Mouse (Mus musculus) lung, adult 2 months (tissue): ENCODE measurements around the gene Zfp385c. TPM values are rescaled to one million over a fixed set of nuclear protein-coding genes. Genes with fewer than 3 reads are reported as not detected.

Experiments
- DNase-seq: peaks from one replicate; pipeline ENCODE4 v3.0.0; 2022
- H3K4me1 ChIP-seq: fragments of 200-500 bp; 2 replicates; pipeline ENCODE4 v1.6.1; 2011; ENCODE audit warnings: low read length; ENCODE audit not compliant: control insufficient read depth, insufficient read depth
- H3K4me3 ChIP-seq: fragments of 200-500 bp; replicated peaks from 2 replicates; pipeline ENCODE3; 2011; ENCODE audit warnings: low read depth, mild to moderate bottlenecking, control low read depth, low read length; ENCODE audit errors: extremely low read depth
- CTCF ChIP-seq: fragments of 200-500 bp; IDR thresholded peaks from 2 replicates; pipeline ENCODE4 v1.5.1; 2011; ENCODE audit warnings: mild to moderate bottlenecking, low read length, control low read depth; ENCODE audit not compliant: insufficient read depth
- POLR2A ChIP-seq: fragments of 200-500 bp; IDR thresholded peaks from 2 replicates; pipeline ENCODE4 v1.6.1; 2011; ENCODE audit warnings: low read depth, mild to moderate bottlenecking, control low read depth, low read length, borderline replicate concordance; ENCODE audit errors: extremely low read depth
- WGBS: fragments of 180-500 bp; shearing (Covaris S2); methylation state at CpG from one replicate; pipeline ENCODE4 v1.1.7; 2018; 5-methylcytosine and 5-hydroxymethylcytosine counted together
- polyA plus RNA-seq: library from polyadenylated mRNA; depleted of rRNA; stranded (reverse); fragments of >200 nt; gene quantifications from 2 replicates; pipeline ENCODE4 v1.2.3, GENCODE M21; 2012

Zfp385c gene
- polyA plus RNA-seq, 1 experiment = 4.9 TPM

DNA sequence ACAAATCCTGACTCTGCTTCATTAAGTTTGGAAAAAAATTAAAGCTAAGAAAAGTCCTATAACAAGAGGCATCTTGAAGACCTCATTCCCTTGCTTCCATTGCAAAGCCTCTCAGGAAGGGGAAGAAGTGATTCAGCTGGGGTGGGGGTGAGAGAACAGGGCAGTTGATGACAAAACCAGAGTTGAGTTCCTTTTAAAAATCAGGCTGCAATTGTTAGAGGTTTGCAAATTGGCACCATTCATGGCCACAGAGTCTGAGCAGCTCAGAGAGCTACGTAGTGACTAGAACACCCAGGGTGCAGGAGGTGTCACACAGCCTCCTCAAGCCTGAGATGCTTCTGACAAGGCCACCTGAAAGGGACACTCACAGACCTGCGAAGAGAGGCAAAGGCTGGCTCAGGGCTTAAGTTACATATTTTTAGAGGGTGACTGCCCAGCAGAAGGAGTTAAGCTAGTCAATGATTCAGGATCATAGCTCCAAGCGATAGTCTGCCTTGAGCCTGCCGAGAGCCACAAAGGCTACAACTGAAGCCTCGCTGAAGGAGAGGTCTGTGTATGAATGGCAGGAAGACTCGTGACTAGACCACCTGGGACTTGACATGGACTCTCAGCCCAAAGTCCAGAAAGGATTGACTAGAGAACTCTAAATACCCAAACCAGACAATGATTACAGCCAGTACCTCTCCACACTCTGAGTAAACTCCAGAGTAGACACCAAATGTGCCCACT, 38.4 kb upstream of the Zfp385c start:
- DNase-seq = no peak
- WGBS = 75% methylated on average over 6 of the region's 6 CpGs
- Histone ChIP-seq H3K4me3 (no peak overlapping the region), H3K4me1 (peaks cover 10% of the 10 kb centered on the region)
- no peak for TF ChIP-seq CTCF
- no peak for TF ChIP-seq POLR2A

DNA sequence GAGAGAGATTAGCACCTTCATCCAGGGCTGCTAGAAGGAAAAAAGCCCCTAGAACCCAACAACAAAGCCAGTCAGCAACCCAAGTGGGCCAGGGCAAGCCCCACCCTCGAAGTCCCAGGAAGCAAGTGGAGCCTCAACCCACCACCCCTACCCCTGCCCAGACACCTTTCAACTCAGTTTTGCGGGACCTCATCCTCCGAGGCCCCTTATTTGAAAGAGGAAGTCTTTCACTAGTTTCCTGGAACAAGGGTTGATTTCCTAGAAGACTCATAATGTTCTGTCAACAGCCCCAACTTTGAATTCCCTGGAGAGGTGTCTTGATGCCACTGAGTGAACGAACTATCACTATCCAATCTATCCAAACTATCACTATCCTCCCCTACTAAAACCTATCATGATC, 37.7 kb upstream of the Zfp385c start:
- DNase-seq = no peak
- TF ChIP-seq CTCF = no peak
- TF ChIP-seq POLR2A = no peak
- H3K4me1 ChIP-seq = peaks cover 12% of the 10 kb centered on the region
- H3K4me3 ChIP-seq = no peak overlapping the region
- WGBS = 62% methylated on average over 4 of the region's 4 CpGs

DNA sequence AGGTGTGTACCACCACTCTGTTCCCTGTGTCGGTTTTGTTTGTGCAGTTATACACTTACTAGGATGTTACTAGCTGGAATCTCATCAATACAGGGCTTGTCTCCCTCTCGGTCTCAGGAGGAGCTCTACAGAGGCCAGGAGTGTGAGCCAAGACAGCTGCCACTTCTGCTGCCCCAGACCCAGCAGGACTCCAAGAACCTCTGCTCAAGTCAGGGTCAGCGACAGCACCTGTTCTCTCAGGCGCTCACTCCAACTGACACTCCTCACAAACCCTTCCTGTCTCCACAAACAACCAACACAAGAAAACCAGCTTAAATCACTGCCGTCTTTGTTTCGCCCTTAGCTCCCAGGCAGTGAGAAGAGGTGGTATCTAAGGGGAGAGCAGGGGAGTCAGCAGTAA, 36.3 kb upstream of the Zfp385c start:
- Histone ChIP-seq H3K4me1 (peaks cover 21% of the 10 kb centered on the region), H3K4me3 (no peak overlapping the region)
- DNase-seq = no peak
- 79% methylated on average over 6 of the region's 6 CpGs for WGBS
- no peak for TF ChIP-seq POLR2A
- no peak for TF ChIP-seq CTCF

DNA sequence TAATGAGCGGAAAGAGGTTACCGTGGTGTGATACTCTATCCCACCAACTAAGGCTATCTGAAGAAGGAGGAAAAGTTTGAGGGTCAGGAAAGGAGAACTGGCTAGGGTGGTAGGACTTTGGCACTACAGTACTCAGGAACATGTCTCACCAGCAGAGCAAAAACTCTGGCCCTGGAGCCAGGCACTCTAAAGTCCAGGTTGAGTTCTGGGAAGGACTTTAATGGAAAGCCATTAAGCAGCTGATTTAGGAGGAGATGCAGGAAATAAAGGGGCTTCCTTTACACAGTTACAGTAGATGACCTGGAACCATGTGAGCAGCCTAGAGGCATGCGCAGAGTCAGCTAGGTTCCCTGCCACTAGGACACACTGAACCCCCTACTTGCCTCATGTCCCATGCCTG, 34.9 kb upstream of the Zfp385c start:
- no peak for DNase-seq
- Histone ChIP-seq H3K4me1 (peaks cover 28% of the 10 kb centered on the region), H3K4me3 (no peak overlapping the region)
- 88% methylated on average over 3 of the region's 3 CpGs for WGBS
- TF ChIP-seq POLR2A = no peak
- TF ChIP-seq CTCF = no peak

DNA sequence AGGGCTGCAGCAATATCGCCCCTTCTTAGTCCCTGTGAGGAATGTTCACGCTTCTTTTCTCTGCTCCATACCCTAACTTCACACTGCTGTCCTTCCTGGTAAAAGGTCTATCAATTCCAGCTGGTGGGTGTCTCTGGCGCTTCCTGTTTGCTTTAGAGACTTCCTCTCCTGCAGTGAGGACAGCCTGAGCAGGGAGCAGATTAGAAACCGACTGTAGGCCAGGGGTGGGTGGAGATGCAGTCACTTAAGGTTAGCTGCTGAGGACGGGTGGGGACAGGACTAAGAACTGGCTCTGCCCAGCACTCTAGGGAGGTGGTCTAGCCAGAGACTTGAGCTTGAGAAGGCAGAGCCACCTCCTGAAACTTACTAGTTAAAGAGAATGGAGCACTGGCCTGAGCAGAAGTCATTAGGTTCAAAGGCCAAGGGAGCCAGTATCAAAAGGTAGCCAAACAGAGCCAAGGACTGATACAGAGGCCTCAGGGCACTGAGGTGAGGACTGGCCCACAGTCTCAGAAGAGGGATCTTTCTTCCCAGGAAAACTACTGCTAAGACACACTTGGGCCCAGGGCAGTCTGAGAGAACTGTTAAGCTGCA, 32.8 kb upstream of the Zfp385c start:
- WGBS = 17% methylated on average over 5 of the region's 5 CpGs
- peaks cover 41% of the 10 kb centered on the region for H3K4me1 ChIP-seq
- no peak overlapping the region for H3K4me3 ChIP-seq
- TF ChIP-seq CTCF = no peak
- TF ChIP-seq POLR2A = peak; percentile 44; the same call in 1 of the 2 replicates
- DNase-seq = peak; percentile 30

DNA sequence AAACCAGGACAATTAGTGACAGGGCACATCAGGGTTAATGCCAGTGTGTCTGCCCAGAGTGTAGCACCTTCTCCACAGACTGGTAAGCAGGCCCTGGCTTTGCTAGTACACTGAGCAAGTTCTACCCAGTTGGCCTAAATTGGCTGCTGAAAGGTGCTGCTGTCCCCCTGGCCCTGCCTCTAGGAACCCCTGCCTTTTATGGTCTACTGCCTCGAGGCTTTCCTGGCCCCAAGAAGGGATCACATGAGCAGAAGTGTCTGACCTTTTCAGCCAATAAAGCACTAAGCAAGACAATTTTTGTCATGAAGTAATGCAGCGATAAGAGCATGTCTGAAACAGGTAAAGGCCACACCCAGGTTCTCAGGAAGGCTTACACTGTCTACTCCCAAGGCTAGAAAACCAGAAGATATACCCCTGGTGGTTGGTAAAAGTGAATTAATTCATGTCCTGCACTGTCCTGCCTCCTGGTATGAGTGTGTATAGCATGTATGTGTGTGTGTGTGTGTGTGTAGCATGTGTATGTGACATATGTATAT, 30.3 kb upstream of the Zfp385c start:
- H3K4me3 ChIP-seq = no peak overlapping the region
- H3K4me1 ChIP-seq = peaks cover 44% of the 10 kb centered on the region
- 29% methylated on average over 2 of the region's 2 CpGs for WGBS
- DNase-seq = no peak
- TF ChIP-seq POLR2A (no peak), CTCF (no peak)

DNA sequence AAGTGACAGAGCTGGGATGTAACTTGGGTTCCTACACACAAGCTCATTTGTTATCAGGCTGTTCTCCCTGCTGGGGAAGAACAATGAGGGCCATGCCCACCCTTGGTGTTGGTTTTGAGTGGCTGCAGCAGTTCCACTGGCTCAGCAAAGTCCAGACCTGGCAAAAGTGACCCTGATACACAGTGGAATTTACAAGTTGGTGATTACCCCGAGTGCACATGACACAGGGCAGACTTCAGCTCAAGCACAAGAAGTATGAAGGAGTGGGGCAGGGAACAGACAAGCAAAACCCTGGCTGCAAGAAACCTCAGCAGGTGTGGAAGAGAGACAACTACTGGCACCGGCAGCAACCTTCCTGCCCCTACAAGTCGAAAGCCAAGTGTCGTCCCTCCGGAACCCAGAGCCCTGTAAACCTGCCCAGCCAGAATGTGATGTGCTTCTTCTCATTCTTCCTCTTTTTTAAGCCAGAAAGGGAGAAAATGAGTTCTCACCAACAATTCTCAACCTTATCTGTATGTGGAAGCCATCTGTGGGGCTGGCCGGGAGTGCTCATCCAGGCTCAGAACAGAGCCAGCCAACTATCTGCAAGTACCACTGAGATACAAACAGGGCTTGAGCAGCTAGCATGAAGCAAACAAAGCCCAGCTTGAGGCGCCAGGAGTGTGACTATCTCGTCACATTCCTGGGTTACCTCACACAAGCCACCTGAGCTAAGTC, 29.7 kb upstream of the Zfp385c start:
- peaks cover 40% of the 10 kb centered on the region for H3K4me1 ChIP-seq
- TF ChIP-seq POLR2A (no peak), CTCF (no peak)
- H3K4me3 ChIP-seq = no peak overlapping the region
- 29% methylated on average over 8 of the region's 8 CpGs for WGBS
- no peak for DNase-seq

DNA sequence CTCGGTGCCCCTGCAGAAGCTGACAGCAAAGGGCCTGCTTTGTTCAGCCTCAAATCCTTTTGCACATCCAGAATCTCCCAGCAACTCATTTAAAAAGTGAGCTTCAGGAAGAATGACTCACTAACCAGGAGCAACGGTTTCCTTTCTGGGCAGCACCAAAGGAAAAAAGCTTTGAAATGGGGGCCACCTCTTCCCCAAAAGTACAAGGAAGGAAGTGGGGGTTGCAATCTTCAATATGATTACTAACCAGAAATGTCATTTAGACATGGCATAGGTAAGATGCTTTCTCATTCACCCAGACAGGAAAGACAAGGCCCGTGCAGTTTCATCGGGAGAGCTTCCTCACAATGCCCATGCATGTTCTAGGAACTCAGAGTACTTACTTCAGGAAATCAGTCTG, 29.0 kb upstream of the Zfp385c start:
- WGBS = 27% methylated on average over 4 of the region's 4 CpGs
- no peak for TF ChIP-seq POLR2A
- TF ChIP-seq CTCF = no peak
- H3K4me3 ChIP-seq = no peak overlapping the region
- peaks cover 40% of the 10 kb centered on the region for H3K4me1 ChIP-seq
- DNase-seq = no peak

DNA sequence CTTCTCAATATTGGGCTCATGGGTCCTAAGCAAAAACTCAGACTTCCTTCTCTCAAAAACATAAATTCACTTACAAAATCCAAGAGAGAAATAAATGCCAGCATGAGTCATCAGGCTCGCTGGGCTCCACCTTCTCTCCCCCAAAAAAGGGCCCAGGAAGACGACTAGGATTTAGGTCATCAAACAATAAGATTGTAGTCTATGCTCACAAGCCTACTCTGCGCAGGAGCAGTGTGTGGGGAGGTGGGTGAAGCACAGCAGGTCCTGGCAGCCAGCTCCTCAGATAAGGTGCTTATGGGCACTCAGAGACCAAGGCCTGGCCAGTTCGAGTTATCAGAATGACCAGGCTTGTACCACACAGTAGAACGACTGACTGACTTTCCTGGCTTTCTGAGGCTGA, 28.1 kb upstream of the Zfp385c start:
- 26% methylated on average over 5 of the region's 5 CpGs for WGBS
- no peak for TF ChIP-seq CTCF
- H3K4me3 ChIP-seq = no peak overlapping the region
- peaks cover 35% of the 10 kb centered on the region for H3K4me1 ChIP-seq
- DNase-seq = no peak
